ENCODE assay signal across 10 mouse cellular contexts in genomic region chr11:75092159-75092558, GRCm38 (mm10).
DNase-seq lines count a peak whose midpoint lies in the region; ATAC-seq lines count a peak whose summit lies in the region.
"Had no signal": no experiment of that assay in that cellular context is flagged by ENCODE, and none has a peak within 500 bp of the region (broad histone marks: within the 10 kb centered on the region; RNA-seq: fewer than 3 reads in every experiment).

No protein-coding gene starts in this region.

- DNase-seq in hindbrain, embryonic 10.5 days (ENCODE audit: low spot score) = no peak
- DNase-seq in adipocyte (ENCODE audit: low spot score) = peak; percentile 60
- DNase-seq in heart, postnatal 4 days = peak; percentile 23
- DNase-seq in lung, postnatal 14 days = peak; percentile 61
- DNase-seq in testis, postnatal 14 days (ENCODE audit: low spot score) = no peak
- DNase-seq in left cerebral cortex, postnatal 10 days (ENCODE audit: extremely low spot score in 1 of 2, low spot score in 2 of 2) = no peak
- DNase-seq in embryo, embryonic 10.5 days (ENCODE audit: low spot score) = no peak

- H3K27ac ChIP-seq in hindbrain, embryonic 13.5 days = peak overlapping the region; percentile 44; the same call in 1 of the 2 replicates
- H3K27ac ChIP-seq in hindbrain, embryonic 10.5 days = no peak overlapping the region
- H3K27ac ChIP-seq: limb, embryonic 12.5 days had no signal

- H3K4me1 ChIP-seq in hindbrain, embryonic 13.5 days (replicated peaks) = peaks cover 10% of the 10 kb centered on the region
- H3K4me1 ChIP-seq in hindbrain, embryonic 10.5 days (replicated peaks) = no peaks in the 10 kb centered on the region
- H3K4me1 ChIP-seq: limb, embryonic 12.5 days had no signal

- no peak for ATAC-seq in hindbrain, embryonic 13.5 days (ENCODE audit: low FRiP score)

- no peak overlapping the region for H3K9ac ChIP-seq in hindbrain, embryonic 13.5 days
- H3K9ac ChIP-seq: limb, embryonic 12.5 days had no signal

- H3K4me3 ChIP-seq in hindbrain, embryonic 13.5 days = no peak overlapping the region
- H3K4me3 ChIP-seq in hindbrain, embryonic 10.5 days = no peak overlapping the region
- H3K4me3 ChIP-seq: limb, embryonic 12.5 days had no signal

- intact Hi-C loops in left cerebral cortex, postnatal 10 days (cut with DNase I) = no loop called here

- H3K9me3 ChIP-seq in hindbrain, embryonic 13.5 days = no peaks in the 10 kb centered on the region
- no peaks in the 10 kb centered on the region for H3K9me3 ChIP-seq in hindbrain, embryonic 10.5 days
- H3K9me3 ChIP-seq: G1E; limb, embryonic 12.5 days had no signal

- no peaks in the 10 kb centered on the region for H3K36me3 ChIP-seq in hindbrain, embryonic 13.5 days
- no peaks in the 10 kb centered on the region for H3K36me3 ChIP-seq in hindbrain, embryonic 10.5 days
- H3K36me3 ChIP-seq: limb, embryonic 12.5 days had no signal

- H3K27me3 ChIP-seq in hindbrain, embryonic 13.5 days = no peaks in the 10 kb centered on the region
- H3K27me3 ChIP-seq in hindbrain, embryonic 10.5 days (ENCODE audit: insufficient read depth, poor library complexity, severe bottlenecking) = no peaks in the 10 kb centered on the region
- H3K27me3 ChIP-seq: limb, embryonic 12.5 days had no signal

- WGBS in hindbrain, embryonic 13.5 days = 72% methylated on average over 3 of the region's 3 CpGs
- WGBS in hindbrain, embryonic 10.5 days = 82% methylated on average over 3 of the region's 3 CpGs

- H3K4me2 ChIP-seq in hindbrain, embryonic 13.5 days = no peak overlapping the region
- H3K4me2 ChIP-seq: limb, embryonic 12.5 days had no signal

Comparison
In these comparisons a context has a peak if more than half of its experiments do, and no peak if none do; other contexts are left out.
1. DNase-seq: peak in adipocyte (single experiment), heart, postnatal 4 days (single experiment) and lung, postnatal 14 days (single experiment); none in hindbrain, embryonic 10.5 days (single experiment), testis, postnatal 14 days (single experiment), left cerebral cortex, postnatal 10 days (0 of 2) and embryo, embryonic 10.5 days (single experiment).